Mouse (Mus musculus): Measurements from ENCODE around the gene Nav2. TPM values are rescaled to one million over a fixed set of nuclear protein-coding genes. Genes with fewer than 3 reads are reported as not detected.

Nav2 gene
- polyA plus RNA-seq, 1 experiment: 30.3 TPM

DNA sequence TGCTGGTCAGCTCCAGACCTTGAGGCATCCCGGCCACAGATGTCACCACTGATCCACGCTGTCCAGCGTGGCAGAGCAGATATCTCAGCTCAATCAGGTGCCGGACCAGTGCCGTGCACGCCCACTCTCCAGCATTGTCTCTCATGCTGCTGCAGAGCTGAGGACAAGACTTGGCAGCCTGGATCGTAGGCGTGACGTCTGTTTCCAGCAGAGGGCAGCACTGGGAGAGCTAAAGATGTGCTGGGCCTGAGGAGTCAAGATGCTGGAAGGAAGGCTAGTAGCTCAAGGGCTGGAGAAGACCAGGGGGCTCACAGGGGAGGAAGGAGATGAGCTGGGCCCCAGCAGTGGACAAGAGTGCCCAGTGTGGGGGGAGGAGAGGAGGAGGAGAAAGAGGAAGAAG, 341.5 kb downstream of the Nav2 start:
- DNase-seq (ENCODE audit: low read depth): no peak

DNA sequence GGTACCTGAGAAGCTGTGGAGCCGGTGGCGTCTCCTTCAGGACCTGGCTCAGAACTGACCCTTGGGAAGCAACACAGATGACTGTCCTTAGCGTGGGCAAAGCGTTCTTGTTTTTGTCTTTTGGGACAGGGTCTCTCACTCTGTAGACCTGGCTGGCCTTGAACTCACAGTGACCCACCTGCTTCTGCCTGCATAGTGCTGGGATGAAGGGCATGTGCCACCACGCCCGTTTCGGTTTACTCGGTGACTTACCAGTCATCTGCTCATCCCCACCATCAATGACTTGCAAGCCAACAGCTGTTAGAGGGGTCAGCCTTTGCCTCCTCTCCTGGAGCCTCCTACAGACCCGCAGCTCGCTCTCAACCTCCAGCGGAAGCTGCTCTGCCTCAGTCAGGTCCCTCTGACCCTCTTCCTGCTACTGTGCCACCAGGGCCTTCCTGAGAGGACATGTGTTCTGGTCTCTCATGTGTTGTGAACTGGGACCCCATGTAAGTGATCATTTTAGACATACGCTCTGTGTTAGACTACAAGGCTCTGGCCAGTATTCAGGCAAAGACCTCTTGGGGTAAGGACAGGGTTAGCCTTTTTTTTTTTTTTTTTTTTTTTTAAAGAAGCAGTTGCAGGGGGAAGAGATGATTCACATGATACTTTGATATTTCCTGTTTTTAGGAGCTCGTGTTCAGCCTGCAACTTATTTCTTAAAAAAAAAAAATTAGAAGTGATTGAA, 342.2 kb downstream of the Nav2 start:
- DNase-seq (ENCODE audit: low read depth): no peak

DNA sequence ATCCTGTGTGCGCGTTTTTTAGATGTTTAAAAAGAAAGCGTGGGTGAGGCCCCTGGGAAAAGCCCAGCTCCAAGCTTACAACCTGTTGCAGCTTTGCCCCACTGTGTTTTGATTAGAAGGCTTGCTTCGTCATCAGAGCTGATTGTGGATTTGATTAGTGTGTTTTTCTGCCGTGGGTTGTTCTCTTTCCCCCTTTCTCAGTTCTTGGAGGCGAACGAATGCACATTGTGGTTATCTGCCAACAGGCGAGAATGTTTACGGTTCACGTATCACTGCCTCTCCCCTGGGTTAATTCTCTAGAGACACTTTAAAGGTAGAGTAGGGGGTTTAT, 342.8 kb downstream of the Nav2 start:
- DNase-seq (ENCODE audit: low read depth): no peak

DNA sequence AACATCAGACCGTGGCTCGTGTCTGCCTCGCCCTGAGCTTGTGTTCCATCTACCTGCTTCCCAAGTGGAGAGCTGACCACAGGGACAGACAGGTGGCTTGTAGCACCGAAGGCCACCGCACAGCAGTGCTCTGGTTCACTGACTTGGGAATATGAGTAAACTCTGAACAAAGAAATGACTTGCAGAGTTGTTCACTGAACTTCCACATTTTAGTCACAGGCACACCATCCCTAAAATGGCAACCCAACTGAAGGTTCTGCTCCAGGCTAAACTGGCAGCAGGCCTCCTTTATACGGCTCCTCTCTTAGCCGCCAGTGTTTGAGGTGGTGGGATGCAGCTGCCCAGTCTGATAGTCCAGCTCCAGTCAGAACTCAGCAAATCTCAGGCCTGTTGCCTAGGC, 343.9 kb downstream of the Nav2 start:
- DNase-seq (ENCODE audit: low read depth): no peak

DNA sequence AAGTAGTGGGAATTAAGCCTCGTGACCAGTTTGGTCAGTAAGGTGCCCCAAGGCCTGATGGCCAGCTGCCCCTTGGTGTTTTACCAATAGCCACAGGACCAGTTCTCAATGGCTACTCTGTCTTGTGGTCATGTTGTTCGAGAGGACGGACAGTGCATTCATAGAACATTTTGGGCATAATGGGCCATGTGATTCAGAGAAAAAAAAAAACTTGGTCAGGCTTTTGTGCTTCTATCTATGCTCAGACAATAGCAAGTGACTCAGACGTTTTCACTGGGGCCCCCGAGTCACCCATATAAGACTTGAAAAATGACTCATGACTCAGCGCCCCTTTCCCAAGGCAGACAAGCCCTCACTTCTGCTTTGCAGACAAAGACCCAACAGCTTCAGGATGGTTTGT, 344.4 kb downstream of the Nav2 start:
- DNase-seq (ENCODE audit: low read depth): no peak

DNA sequence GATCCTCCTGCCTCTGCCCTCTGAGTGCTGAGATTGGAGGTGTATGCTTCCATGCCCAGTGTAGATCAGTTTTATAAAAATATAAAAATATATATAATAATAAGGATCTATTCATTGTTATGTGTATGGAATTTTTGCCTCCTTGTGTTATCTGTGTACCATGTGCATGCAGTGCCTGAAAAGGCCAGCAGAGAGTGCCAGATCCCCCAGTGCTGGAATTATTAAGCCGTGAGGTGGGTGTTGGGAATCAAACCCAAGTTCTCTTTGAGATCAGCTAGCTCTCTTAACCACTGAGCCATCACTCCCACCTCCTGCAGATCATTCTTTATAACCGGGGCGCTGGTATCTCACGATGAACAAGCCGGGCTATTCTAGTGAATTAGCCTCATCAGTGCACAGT, 346.5 kb downstream of the Nav2 start:
- DNase-seq (ENCODE audit: low read depth): no peak

DNA sequence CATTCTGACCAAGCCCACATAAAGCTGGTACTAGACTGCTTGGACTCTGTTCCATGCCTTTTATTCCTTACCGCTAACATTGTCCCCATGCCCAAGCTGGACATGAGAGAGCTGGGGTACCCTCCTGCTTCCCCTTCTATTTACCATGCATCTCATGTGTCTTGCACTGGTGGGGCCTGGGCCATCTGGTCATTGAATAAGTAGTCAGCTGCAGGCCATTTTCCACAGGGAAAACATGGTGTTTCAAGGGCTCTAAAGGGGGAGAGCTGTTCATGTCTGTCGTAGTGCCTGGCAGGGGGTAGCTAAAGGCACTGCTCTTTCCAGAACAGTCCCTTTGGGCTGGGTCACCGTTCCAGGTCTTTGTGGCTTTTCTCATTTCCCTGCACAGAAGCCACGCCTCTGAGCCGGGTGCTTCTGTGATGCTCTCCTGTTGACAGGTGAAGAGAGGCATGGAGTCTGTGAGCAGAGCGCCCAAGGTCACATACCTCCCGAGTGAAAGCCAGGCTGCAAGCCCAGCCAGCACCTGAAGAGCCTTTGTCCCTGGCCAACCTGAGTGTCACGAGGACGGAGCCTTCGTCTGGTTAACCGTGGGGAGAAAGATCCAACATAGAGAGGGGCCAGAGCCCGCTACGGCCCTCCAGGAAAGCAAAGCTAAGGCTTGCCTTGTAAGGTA, 348.9 kb downstream of the Nav2 start:
- DNase-seq (ENCODE audit: low read depth): no peak

DNA sequence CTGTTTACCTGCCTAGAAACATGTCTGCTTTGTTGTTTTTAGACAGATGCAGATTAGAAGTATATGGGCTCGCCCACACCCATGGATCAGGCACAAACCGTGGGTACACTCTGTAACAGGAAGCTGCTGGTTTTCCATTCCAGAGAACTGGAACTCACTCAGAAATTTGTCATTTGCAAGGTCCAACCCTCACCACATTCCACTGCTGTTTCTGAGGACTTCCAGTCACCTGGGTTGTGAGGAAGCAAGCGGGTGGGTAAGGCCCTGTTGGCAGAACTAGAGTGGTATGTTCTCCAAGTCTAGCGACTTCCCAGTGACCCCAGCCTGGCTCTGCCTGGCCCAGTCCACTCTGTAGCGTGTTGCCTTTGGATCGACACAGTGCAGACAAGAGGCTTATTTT, 349.6 kb downstream of the Nav2 start:
- DNase-seq (ENCODE audit: low read depth): no peak

DNA sequence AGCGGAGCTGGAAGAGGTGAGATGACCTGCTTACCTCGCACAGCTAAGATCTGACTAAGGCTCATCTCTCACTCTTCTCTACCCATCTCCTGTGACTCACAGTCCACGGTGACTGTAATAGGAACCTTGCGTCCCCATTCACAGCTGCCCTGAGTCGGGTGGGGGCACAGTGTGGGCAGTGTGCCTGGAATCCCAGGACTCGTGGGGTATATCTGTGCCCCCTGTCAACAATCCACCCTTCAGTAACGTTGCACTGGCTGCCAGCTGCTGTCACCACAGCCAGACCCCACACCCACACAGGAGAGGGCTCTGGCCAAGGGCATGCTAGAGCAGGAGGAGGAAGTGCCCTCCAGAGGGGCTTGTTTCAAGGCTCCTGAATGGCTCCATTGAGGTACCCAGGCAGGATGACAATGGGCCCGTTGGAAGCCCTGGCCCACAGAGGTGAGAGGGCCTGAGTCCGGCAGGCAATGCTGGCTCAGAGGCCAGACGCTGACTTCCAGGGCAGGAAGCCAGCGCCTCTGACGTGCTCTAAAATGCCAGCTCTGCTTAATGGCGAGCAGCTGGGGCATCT, 353.5 kb downstream of the Nav2 start:
- no peak for DNase-seq (ENCODE audit: low read depth)

DNA sequence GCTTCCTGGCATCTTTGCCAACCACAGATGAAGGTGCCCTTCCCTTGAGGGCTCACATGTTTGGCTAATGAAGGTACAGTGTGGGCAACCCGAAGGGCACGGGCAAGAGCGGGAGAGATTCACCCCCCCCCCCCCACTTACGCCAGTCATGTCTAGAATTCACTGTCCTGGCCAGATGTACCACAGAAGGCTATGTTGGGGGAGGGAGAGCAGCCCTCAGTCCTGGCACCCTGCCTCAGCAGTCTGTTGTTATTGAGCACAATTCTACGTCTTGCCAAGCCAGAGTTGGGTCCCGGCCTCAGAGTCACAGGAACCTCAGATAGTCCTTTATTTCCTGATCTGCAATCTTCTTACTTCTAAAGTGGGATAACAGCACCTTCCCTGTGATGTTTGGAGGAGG, 357.9 kb downstream of the Nav2 start:
- no peak for DNase-seq (ENCODE audit: low read depth)

DNA sequence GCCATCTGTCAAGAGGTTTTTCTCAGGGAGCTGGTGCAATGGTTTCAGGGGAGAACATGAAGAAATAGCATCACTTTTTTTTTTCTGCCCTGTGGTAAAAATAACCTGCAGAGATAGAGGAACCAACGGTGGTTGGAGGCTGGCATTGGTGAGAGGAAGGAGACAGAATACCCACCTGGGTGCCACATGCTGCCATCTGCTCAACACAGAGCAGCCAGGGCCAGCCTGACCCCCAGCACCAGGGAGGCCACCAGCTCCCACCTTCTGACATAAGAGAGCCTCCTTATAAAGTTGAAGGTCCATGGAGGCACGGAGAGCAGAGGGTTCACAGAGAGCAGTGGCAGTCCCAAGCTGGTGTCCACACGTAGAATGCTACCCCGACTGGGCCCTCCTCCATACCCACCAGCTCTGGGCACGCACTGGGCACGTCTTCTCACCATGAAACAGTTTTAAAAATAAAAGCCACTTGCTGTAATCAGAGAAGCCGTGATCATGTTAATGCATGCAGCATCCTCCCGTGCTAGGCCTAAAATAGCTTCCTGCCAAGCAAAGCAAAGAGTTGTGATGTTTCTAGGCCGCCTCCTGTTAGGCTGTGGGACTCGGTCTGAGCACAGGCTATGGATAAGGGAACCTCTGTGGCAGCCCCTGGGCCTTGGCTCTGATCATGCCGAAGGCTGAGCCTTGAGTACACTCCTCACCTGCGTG, 359.3 kb downstream of the Nav2 start:
- DNase-seq (ENCODE audit: low read depth): no peak

DNA sequence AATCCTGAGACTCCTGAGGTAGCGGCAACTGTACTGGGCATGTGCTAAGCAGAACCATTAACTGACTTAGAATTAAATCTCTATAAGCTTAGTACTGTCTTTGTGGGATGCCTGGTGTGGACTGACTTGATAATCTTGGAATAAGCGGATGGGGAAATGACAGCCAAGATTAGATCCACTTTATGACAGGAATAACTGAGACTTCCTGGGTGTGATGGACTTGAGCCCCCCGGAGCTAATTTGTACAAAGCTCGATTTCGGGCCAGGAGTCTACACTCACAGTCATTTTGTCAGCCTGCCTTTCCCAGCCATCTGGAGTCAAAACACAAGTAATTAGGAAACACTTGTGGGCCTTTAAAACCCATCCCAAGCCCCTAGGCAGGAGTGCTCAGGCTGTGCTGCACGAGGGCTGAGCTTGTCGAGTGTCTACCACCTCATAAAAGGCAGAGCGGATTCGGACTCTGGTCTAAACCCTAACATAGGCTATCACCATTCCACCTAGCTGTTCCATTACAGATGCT, 359.9 kb downstream of the Nav2 start:
- no peak for DNase-seq (ENCODE audit: low read depth)

DNA sequence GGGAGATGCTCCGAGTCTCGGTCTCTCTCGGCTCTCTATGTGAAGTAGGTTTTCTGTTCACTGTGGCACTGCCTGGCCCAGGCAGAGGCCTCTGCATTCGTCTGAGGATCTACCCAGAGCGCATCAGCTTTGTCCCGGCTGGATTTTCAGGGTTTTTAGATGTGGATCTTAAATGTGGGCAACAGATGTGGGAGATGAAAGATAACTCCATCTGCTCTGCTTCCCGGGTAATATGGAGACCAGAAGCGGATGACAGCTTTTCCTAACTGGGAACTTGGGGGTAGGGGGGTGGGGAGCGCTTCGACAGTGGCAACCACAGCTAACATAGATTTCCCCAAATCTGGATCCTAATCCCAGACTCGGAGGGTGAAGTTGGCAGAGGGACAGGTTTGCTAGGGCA, 362.3 kb downstream of the Nav2 start:
- DNase-seq (ENCODE audit: low read depth): no peak

DNA sequence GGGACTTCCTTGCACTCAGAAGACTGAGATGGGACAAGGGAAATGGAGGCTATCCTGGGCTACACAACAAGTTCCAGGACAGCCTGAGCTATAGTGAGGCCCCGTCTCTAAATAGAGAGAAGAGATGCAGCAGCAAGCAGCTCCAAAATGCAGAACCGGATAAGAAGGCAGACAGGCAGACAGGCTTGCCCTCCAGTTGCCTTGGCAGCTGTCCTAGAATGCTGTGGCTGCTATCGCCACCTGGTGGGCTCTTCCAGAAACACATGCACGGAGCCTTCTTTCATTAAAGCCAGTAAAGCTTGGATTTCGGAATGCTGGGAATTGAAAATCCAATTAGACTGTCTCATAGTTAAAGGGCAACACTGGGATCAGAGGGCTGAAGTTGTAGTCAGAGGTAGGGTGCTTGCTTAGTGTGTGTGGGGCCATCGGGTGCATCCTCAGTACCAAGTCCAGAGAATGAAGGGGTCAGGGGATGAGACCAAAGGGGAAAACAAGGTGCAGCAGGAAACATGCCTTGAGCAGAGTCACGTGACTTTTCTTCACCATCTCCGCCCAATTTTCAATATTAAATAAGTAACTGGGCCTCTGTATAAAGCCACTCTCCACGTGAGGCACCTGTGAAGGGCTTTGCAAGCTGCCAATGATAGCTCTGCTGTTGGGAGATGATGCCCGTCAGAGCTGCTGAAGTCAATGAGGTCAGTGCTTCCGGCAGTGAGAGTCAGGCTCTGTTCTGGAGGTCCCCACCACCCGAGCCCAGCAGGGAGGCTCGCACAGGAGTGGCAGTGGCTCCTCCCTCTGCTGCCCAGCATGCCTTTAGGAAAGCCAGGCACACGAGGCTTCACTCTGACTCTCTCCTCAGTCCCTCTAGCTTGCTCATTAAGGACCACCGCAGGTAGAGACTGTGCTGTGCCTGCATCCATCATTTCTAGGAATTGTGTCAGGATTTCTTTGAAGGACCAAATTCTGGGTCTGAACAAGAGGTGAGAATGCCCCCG, 364.2 kb downstream of the Nav2 start:
- DNase-seq (ENCODE audit: low read depth): no peak

DNA sequence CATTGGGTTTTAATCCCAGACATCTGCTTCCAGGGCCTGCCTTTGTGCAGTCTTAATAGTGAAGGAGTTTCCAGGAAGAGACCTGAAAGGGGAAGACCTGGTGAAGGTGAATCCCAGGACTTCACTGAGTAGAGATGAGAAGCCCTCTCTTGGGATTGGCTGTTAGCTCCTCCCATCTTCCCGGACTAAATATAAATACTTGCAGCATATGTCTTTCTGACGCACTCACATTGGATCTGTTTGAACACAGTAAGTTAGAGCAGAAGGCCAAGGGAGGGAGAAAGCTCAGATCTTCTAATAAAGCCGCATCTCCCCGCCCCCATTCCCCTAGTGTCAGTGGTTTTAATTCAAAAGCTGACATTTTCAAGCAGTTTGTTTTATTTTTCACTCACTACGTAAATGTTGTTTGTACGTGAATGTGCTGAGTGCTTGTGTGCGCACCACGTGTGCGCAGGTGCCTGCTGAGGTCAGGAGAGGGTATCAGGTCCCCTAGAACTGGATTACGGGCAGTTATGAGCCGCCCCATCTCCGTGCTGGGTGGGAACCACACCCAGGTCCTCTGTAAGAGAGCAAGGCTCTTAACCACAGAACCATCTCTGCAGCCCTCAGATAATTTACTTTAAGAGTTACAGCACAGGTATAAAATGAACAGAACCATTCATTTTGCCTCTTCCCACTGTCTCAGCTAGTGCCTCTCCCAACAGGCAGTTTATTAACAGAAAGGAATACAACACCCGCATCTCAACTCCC, 365.6 kb downstream of the Nav2 start:
- DNase-seq (ENCODE audit: low read depth): no peak

DNA sequence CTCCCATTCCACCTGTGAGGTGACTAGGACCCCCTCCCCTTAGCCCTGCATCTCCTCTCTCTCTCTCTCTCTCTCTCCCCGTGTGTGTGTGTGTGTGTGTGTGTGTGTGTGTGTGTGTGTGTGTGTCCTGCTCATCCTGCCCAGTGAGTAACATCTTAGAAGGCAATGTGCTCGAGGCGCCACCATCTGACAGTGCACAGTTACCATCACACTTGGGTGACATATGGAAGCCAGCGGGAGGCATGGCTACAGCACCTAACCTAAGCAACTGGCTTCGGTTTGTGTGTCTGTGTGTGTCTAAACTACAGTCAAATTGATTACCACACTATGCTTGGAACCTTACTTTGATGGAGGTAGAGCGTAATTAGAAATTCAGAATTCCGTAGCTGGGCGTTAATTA, 366.2 kb downstream of the Nav2 start:
- no peak for DNase-seq (ENCODE audit: low read depth)

DNA sequence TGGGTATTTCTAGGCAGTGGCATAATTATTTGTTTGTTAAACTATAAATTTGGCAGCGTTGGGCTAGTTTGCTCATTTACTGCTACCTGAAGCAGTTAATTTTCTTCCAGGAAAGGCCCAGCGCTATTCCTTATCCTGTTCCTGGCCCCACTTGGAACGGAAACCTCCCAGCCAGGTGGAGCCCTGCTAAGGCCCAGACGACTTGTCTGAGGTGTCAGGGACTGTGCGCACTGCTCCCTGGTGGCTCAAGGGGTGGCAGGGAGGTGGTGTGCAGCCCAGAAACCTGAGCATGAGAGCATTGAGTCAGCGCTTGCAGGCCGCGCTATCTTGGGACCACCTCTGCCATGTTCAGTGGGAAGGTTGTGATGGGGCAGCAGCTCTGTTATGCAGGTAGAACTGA, 367.6 kb downstream of the Nav2 start:
- no peak for DNase-seq (ENCODE audit: low read depth)

DNA sequence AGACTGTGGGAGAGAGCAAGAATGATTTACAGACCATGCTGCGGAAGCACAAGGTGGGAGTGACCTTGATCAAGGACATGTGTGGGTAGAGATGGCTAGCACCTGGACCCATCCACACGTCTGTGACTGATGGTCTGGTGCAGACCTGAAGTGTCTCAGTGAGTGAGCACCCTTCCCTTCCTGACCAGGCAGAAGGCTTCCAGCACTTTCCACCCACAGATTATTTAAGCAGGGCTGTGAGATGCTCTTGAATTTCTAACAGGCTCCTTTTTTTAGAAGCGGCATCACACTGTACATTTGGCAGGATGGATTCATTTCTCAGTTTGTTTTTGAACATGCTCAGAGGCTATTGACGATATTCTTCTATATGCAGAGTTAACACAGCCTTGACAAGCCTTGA, 369.2 kb downstream of the Nav2 start:
- no peak for DNase-seq (ENCODE audit: low read depth)

DNA sequence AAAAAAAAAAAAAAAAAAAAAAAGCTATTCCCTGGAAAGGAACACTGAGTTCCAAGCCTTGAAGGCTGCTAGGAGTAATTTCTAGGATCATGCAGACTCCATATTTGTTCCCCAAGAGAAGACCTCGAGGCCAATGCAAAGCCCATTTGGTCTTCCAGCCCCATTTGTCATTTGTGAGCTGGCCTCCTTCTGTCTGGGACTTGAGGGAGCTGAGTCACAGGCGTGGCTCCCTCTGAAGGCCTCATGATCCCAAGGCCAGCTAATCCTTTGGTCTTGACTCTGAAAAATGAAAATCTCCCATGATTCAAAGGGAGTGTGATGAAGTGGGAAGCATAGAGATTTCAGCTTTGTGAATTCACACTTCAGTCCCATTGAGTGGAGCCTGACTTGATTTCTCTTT, 370.0 kb downstream of the Nav2 start:
- no peak for DNase-seq (ENCODE audit: low read depth)

DNA sequence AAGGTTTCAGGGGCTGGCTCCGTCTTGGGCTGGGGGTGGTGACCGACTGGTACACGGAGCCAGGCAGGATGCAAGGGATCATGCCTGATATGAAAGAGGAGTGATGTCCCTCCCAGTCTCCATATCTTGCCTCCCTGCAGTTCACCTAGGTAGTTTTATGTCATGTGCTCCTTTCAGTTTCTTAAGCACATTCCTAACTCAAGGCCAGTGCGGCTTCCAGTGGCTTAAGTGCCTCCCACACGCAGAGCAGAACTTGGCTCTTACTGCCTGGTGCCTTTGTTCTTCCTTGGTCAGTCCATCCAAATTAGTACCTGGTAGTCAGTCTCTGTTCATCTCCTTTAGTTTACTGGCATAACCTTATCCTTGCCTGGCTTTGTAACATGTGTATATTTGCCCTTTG, 371.9 kb downstream of the Nav2 start:
- no peak for DNase-seq (ENCODE audit: low read depth)

DNA sequence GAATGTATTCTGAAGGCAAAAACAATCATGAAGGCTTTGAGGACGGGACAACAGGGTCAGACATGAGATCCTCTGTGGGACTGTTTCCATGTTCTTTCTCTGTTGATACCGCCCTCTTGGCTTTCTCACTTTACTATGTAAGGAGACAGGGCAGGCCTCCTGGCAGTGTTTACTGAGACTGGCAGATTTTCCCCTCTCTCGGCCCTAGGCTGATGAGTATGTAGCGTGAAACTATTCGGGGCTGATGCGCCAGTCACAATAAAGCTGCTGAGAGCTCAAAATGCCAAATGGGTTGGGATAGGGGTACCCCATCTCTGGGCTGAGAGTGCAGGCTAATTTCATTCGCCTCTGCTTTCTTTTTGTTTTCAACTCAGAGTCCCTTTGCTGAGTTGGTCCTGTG, 373.9 kb downstream of the Nav2 start:
- DNase-seq (ENCODE audit: low read depth): no peak
